Mouse (Mus musculus) olfactory bulb, adult 2 months (tissue): ENCODE results near the gene Mrps34.

Experiments
- CTCF ChIP-seq: fragments of 200-500 bp; IDR thresholded peaks from 2 replicates; pipeline ENCODE4 v1.5.1; 2012; ENCODE audit warnings: low read depth, mild to moderate bottlenecking, low read length, moderate library complexity; ENCODE audit not compliant: insufficient read depth
- POLR2A ChIP-seq: fragments of 200-500 bp; IDR thresholded peaks from 2 replicates; pipeline ENCODE4 v1.6.1; 2012; ENCODE audit warnings: mild to moderate bottlenecking, low read depth, low read length, moderate library complexity; ENCODE audit not compliant: insufficient read depth

- TF ChIP-seq POLR2A (no peak), CTCF (no peak)
Observed at GRCm38 (mm10) chr17:24849733-24850064, 45.2 kb upstream of the Mrps34 start.
